Mouse (Mus musculus) E14TG2a.4 (cell line): ENCODE data around the gene Stxbp2.

Source experiments
- CTCF ChIP-seq: conservative IDR thresholded peaks from 2 replicates; pipeline ENCODE4 v1.5.1; 2014; ENCODE audit warnings: low read length
- NANOG ChIP-seq: IDR thresholded peaks from 2 replicates; pipeline ENCODE4 v1.6.1; 2014; ENCODE audit warnings: borderline replicate concordance, low read length, mixed read lengths
- POU5F1 ChIP-seq: IDR thresholded peaks from 2 replicates; pipeline ENCODE4 v1.6.1; 2014; ENCODE audit warnings: low read length, borderline replicate concordance

DNA sequence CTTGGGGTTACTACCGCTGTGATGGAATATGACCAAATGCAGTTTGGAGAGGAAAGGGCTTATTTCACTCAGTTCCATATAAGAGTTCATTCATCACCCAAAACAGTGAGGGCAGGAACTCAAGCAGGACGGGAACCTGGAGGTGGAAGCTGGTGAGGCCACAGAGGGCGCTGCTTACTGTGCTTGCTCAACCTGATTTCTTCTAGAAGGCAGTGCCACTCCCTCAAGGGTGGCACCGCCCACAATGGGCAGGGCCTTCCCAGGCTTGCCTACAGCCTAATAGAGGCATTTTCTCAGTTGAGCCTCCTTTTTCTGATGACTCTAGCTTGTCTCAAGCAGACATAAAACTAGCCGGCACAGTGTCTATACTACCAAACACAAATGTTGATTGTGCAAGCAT is 15.0 kb downstream of the Stxbp2 start:
- TF ChIP-seq CTCF (no peak), POU5F1 (no peak), NANOG (no peak)
